Mouse (Mus musculus) brown adipose tissue, adult 24 weeks (tissue): ENCODE results near the gene Msi2. TPM values are rescaled to one million over a fixed set of nuclear protein-coding genes. Genes with fewer than 3 reads are reported as not detected.

Experiments used
- H3K27ac ChIP-seq: fragments of 200-500 bp; replicated peaks from 2 replicates; pipeline ENCODE4 v1.5.1; 2012; ENCODE audit warnings: low read depth, mild to moderate bottlenecking, low read length
- H3K4me1 ChIP-seq: fragments of 200-500 bp; 2 replicates; pipeline ENCODE4 v1.6.1; 2012; ENCODE audit warnings: low read length, mixed read lengths; ENCODE audit not compliant: control insufficient read depth, insufficient read depth, insufficient read length
- H3K4me3 ChIP-seq: fragments of 200-500 bp; 2 replicates; pipeline ENCODE4 v1.5.1; 2012; ENCODE audit warnings: low read depth, mild to moderate bottlenecking, low read length, moderate library complexity; ENCODE audit not compliant: insufficient read depth
- polyA plus RNA-seq: library from polyadenylated mRNA; stranded (reverse); fragments of >200 nt; gene quantifications from 2 replicates; pipeline ENCODE4 v1.2.4, GENCODE M21; 2012; ENCODE audit not compliant: missing spikeins, insufficient read depth, insufficient read length

Gene Msi2
- polyA plus RNA-seq, 1 experiment = 57.2 TPM

DNA sequence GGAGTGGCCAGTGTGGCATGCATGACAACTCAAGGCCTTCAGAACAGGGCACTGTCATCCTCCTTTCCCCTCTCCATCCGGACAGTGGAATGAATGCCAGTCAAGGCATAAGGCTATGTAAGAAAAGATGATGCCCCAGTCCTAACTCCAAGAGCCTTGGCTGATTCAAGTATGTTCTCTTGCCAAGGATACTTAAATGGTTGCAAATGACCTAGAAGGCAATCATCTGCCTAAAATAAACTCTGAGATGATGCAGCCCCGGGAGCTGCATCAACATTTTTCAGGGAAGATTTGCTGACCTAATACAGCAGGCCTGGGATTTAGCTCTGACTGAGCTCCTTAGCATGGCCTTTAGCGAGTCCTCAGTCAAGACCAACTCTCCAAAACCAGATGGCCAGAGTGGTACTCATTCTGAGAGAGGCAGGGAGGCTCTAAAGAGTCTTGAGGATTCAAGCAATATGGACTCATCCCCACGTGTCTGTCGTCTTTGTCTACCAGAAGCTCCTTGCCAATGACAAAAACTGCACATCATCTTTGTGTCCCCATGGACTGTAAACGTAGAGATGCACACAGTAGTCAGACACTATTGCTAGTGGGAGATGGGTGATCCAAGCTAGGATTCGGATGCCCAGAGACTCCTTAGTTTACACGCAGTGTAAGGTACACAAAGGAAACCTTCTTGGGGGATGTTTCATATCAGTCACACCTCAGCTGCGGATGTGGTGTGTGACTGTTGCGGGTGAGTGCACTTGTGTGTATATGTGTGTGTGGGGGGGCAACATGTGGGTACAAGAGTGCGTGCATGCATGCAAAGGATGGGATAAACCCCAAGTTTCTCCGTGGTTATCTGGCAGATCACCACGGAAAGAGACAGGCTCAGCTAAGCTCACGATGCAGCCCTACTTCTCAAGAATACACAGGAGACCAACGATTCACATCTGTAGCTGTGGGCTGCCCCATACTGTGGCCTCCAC is 176.4 kb downstream of the Msi2 start:
- Histone ChIP-seq H3K27ac (no peak overlapping the region), H3K4me3 (no peak overlapping the region), H3K4me1 (peaks cover 7% of the 10 kb centered on the region; the same call in 1 of the 2 replicates)

DNA sequence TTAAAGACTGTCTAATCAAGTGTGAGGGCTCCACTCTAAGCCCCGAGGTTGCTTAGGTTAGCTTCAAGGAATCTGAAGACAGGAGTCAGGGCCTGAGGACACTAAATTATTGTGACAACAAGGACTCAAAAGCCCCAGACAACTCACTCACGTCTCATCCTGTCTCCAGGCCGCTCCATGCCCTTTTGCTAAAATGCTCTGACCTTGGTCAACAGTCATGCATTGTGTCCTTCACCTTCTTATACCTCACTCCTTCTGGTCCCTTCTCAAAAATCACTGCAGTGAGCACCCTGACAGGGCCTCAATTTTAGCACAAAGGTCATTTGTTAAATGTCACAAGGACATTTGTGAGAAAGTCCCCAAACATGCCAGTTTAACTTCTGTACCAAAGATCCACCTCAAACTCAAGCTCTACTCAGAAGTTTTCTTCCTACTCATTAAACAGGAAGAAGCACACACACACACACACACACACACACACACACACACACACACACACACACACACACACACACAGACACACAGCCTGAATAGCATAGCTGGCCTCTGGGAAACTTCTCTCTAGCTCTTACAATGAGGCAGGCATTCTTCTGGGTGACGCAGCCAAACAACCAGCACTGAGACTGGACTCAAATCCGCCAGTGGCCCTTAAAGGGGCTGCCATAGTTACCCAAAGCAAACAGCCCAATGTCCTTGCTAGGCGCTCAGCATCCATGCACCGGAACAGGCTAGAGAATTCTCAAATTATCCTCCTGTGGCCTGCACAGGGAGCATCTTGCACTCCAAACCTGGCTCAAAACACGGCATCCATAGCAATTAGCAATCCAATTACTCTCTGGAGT is 178.5 kb downstream of the Msi2 start:
- H3K27ac ChIP-seq = 0 out of 2 replicates have a peak overlapping the region, but pooled peaks have one; percentile 12
- H3K4me1 ChIP-seq = peaks cover 7% of the 10 kb centered on the region; the same call in 1 of the 2 replicates

GRCm38 (mm10) chr11:88538710-88539340 is 179.5 kb downstream of the Msi2 start:
- Histone ChIP-seq H3K4me1 (peaks cover 7% of the 10 kb centered on the region; the same call in 1 of the 2 replicates), H3K4me3 (no peak overlapping the region), H3K27ac (no peak overlapping the region)

More for the DNA sequence above, 178.5 kb downstream of the Msi2 start:
- H3K4me3 ChIP-seq = no peak overlapping the region

DNA sequence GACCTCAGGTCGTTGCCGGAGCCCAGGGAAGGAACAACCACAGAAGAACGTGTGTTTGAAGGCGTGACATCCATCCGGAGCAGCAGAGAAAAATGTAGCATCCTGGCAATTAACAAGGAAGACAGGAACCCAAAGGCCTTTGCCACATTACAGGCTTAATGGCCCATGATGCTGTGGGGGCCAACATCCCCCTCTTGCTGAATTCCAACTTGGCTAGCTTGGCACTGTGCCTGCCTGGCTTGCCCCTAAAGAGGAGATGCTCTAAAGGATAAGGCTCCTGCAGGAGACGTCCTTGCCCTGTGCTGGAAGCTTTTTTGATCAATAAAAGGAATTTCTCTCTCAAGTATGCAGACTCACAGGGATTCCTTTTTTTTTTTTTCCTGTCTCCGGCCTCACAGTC is 181.0 kb downstream of the Msi2 start:
- Histone ChIP-seq H3K4me1 (peaks cover 4% of the 10 kb centered on the region; the same call in 1 of the 2 replicates), H3K27ac (no peak overlapping the region), H3K4me3 (no peak overlapping the region)

DNA sequence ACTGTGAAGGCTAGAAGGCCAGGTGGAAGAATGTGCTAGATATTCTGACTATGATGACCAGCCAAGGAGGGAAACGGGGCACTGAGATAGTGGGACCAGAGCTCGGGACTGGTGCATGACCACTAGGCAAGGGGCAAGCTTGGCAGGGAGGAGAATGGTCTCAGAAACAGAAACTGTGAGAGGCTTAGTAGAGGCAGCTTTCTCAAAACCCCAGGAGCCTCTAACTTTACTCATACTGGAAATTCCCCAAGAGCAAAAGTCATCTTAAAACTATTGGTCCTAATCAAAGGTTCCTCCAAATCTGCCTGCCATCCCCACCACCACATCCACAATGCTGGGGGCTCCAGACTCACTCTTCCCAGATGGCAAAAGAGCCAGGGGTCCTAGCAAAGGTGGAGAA is 181.5 kb downstream of the Msi2 start:
- Histone ChIP-seq H3K4me3 (no peak overlapping the region), H3K4me1 (peaks cover 4% of the 10 kb centered on the region; the same call in 1 of the 2 replicates), H3K27ac (no peak overlapping the region)

- no peaks in the 10 kb centered on the region for H3K4me1 ChIP-seq
- no peak overlapping the region for H3K27ac ChIP-seq
- no peak overlapping the region for H3K4me3 ChIP-seq
Observed at GRCm38 (mm10) chr11:88534331-88534929, 183.9 kb downstream of the Msi2 start.

DNA sequence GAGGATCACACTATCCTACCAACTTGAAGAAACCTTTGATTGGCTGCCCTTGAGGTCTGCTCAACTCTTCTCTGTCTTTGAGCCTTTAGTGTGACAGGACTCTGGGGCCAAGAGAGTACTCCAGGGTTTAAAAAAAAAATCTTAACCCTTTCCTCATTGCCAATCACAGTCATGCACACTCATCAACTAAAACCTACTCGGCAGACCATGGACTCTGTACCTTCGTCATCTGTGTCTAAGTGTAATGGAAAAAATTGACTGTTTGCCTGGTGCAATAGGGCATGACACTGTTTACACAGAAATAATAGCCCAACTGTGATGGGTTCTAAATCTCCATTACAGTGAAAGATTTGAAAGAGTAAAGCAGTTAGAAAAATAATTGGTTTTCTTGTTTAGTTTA is 186.3 kb downstream of the Msi2 start:
- Histone ChIP-seq H3K4me1 (peaks cover 7% of the 10 kb centered on the region), H3K27ac (no peak overlapping the region), H3K4me3 (no peak overlapping the region)

DNA sequence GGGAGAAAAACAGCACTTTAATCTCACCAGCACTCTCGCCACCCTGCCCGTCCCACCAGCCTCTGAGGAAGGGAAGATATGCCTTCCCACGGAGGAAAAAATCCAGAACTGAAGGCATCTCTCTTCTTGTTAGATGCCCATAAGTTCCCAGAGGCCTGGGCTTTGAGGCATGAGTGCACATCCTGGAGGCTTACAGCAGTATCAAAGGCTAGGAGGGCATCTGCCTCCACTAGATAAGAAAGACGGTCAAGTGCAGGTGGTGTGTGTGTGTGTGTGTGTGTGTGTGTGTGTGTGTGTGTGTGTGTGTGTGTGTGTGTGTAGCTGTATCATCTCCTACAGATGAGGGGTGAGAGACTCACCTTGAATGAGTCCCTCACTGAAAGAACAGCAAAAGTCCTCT is 188.3 kb downstream of the Msi2 start:
- Histone ChIP-seq H3K4me1 (peaks cover 23% of the 10 kb centered on the region), H3K27ac (no peak overlapping the region), H3K4me3 (no peak overlapping the region)

- peaks cover 34% of the 10 kb centered on the region for H3K4me1 ChIP-seq
- peak overlapping the region; percentile 65 for H3K27ac ChIP-seq
- no peak overlapping the region for H3K4me3 ChIP-seq
Observed at GRCm38 (mm10) chr11:88528522-88529101, 189.7 kb downstream of the Msi2 start.

GRCm38 (mm10) chr11:88526711-88527110 is 191.6 kb downstream of the Msi2 start:
- Histone ChIP-seq H3K4me1 (peaks cover 34% of the 10 kb centered on the region), H3K27ac (no peak overlapping the region), H3K4me3 (no peak overlapping the region)

DNA sequence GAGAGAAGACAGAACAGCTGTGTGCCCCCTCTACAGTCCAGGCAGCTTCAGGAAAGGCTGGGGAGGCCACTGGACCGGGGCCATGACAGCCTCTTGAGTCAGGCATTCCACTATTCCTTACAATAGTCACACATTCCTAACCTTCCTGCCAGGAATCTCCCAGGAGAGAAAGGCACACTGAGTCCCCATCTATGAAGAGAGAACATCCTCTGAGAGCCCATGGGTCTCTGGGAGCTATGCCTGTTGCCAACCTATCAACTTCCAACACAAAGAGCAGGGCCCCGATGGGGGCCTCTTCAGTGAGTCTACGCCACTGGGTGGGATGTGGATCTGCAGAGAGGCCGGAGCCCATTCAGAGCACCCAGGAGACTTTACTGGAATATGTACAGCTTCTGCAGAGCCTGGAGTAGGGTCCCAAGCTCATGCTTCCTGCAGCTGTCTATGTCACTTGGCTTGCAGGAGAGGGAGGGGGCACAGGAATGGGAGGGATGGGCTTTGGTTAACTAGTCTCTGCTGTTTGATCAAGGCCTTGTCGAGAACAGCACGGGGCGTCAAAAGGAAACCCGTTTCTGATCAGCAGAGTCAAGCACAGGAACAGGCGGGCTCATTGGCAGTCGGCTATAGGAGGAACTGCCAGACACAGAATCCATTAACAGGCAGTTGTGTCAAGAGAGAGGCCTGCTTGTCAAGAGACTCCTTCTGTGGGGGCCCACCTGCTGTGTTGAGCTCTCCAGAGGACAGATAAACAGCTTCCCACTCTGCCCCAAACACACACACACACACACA is 193.3 kb downstream of the Msi2 start:
- H3K4me3 ChIP-seq = no peak overlapping the region
- H3K4me1 ChIP-seq = peaks cover 34% of the 10 kb centered on the region
- H3K27ac ChIP-seq = peak overlapping the region; percentile 82

- H3K4me1 ChIP-seq = peaks cover 34% of the 10 kb centered on the region
- H3K27ac ChIP-seq = peak overlapping the region; percentile 59
- H3K4me3 ChIP-seq = no peak overlapping the region
Observed at GRCm38 (mm10) chr11:88524437-88524789, 193.9 kb downstream of the Msi2 start.

GRCm38 (mm10) chr11:88523921-88524320 is 194.4 kb downstream of the Msi2 start:
- H3K27ac ChIP-seq = no peak overlapping the region
- no peak overlapping the region for H3K4me3 ChIP-seq
- H3K4me1 ChIP-seq = peaks cover 34% of the 10 kb centered on the region

DNA sequence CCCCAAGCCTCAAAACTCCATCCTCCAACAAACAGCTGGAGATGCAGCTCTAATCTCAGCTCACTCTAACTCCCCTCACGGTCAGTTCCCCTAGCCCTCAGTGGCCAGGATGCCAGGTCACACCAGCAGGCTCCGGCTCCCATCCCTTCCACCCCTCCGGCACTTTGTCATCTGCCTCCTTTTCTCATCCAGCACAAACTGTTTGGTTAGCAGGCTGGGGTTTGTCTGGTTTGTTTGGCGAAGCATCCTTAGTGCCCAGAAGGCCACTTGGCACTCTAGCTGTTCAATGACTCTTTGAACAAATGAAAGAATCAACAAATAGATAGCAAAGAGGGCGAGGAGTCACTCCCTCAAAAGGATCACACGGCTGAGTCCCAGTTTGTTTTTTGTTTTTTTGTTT is 194.8 kb downstream of the Msi2 start:
- Histone ChIP-seq H3K4me1 (peaks cover 34% of the 10 kb centered on the region), H3K27ac (no peak overlapping the region), H3K4me3 (no peak overlapping the region)
